Mouse (Mus musculus) embryonic facial prominence, embryonic 14.5 days (tissue): ENCODE measurements around the gene Crybb1. TPM values are rescaled to one million over a fixed set of nuclear protein-coding genes. Genes with fewer than 3 reads are reported as not detected.

Source experiments
- ATAC-seq: fragments of 200-750 bp; cut with Nextera tagmentation; 2 replicates; pipeline ENCODE4 v1.8.0; 2017; ENCODE audit warnings: low read depth, moderate number of reproducible peaks, moderate TSS enrichment
- DNase-seq: peaks from one replicate; pipeline ENCODE4 v3.0.0-alpha.2; 2015; ENCODE audit warnings: low spot score
- H3K27ac ChIP-seq: fragments of 300-500 bp; sonication (generic); replicated peaks from 2 replicates; pipeline ENCODE4 v1.5.1; 2014; ENCODE audit warnings: low read depth, mild to moderate bottlenecking, low read length, moderate library complexity
- H3K27me3 ChIP-seq: fragments of 300-500 bp; sonication (generic); replicated peaks from 2 replicates; pipeline ENCODE4 v1.6.1; 2014; ENCODE audit warnings: low read length; ENCODE audit not compliant: control insufficient read depth, insufficient read depth
- H3K36me3 ChIP-seq: fragments of 300-500 bp; sonication (generic); 2 replicates; pipeline ENCODE4 v1.6.1; 2014; ENCODE audit warnings: low read length, mixed read lengths; ENCODE audit not compliant: control insufficient read depth, insufficient read depth
- H3K4me1 ChIP-seq: fragments of 300-500 bp; sonication (generic); 2 replicates; pipeline ENCODE4 v1.6.1; 2014; ENCODE audit warnings: antibody characterized with exemption, low read length; ENCODE audit not compliant: control insufficient read depth, insufficient read depth
- H3K4me2 ChIP-seq: fragments of 300-500 bp; sonication (generic); 2 replicates; pipeline ENCODE4 v1.6.1; 2014; ENCODE audit warnings: low read depth, mild to moderate bottlenecking, low read length, moderate library complexity, mixed read lengths
- H3K4me3 ChIP-seq: fragments of 300-500 bp; sonication (generic); 2 replicates; pipeline ENCODE4 v1.5.1; 2014; ENCODE audit warnings: low read depth, mild to moderate bottlenecking, low read length
- H3K9ac ChIP-seq: fragments of 300-500 bp; sonication (generic); 2 replicates; pipeline ENCODE4 v1.6.1; 2014; ENCODE audit warnings: low read depth, mild to moderate bottlenecking, low read length, moderate library complexity, mixed read lengths
- H3K9me3 ChIP-seq: fragments of 300-500 bp; sonication (generic); 2 replicates; pipeline ENCODE4 v1.6.1; 2016; ENCODE audit warnings: low read length; ENCODE audit not compliant: control insufficient read depth
- whole genome bisulfite sequencing: fragments of 180-500 bp; shearing (Covaris S2); extraction: QIAGEN DNeasy Blood & Tissue Kit; methylation state at CpG from one replicate; pipeline ENCODE4 v1.1.7; 2014; 5-methylcytosine and 5-hydroxymethylcytosine counted together
- polyA plus RNA-seq: library from polyadenylated mRNA; unstranded; fragments of >200 nt; fragmentation: Nextera tagmentation; extraction: Ambion mirVana; gene quantifications from 2 replicates; pipeline ENCODE4 v1.2.1, GENCODE M21; 2014

Gene Crybb1
- polyA plus RNA-seq, 1 experiment from 2014 or later = 3.2 TPM

DNA sequence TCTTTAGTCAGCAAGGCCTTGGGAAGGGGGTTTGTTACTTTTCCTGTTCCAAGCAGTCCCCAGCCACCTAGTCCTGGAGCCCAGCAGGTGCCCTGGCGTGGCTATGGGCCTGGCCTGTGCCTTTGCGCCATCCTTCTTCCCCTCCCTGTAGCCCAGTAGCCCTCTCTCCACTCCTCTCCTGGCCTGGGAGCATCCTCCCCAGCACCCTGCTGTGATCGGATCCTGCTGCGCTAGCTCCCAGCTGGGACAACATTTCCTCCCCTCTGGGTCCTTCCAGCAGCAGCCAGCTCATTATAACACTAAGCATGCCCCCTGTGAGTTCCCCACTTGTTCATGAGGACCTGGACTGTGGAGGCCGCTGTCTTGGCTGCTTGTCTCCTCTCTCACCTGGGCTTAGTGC, 50.2 kb downstream of the Crybb1 start:
- H3K4me2 ChIP-seq = no peak overlapping the region
- H3K27me3 ChIP-seq = no peaks in the 10 kb centered on the region
- ATAC-seq = no peak
- H3K9ac ChIP-seq = no peak overlapping the region
- no peaks in the 10 kb centered on the region for H3K9me3 ChIP-seq
- DNase-seq = no peak
- H3K27ac ChIP-seq = no peak overlapping the region
- WGBS = 66% methylated on average over 5 of the region's 5 CpGs
- H3K4me3 ChIP-seq = no peak overlapping the region
- peaks cover 37% of the 10 kb centered on the region for H3K36me3 ChIP-seq
- no peaks in the 10 kb centered on the region for H3K4me1 ChIP-seq

GRCm38 (mm10) chr5:112313222-112313885, 57.7 kb downstream of the Crybb1 start:
- no peak overlapping the region for H3K4me2 ChIP-seq
- H3K27me3 ChIP-seq = no peaks in the 10 kb centered on the region
- 81% methylated on average over 11 of the region's 11 CpGs for WGBS
- H3K9me3 ChIP-seq = no peaks in the 10 kb centered on the region
- H3K9ac ChIP-seq = no peak overlapping the region
- no peaks in the 10 kb centered on the region for H3K4me1 ChIP-seq
- H3K36me3 ChIP-seq = peaks cover 65% of the 10 kb centered on the region
- ATAC-seq = no peak; the same call in 1 of the 2 replicates
- no peak overlapping the region for H3K27ac ChIP-seq
- DNase-seq = no peak
- no peak overlapping the region for H3K4me3 ChIP-seq

- Histone ChIP-seq H3K27me3 (no peaks in the 10 kb centered on the region), H3K9me3 (no peaks in the 10 kb centered on the region), H3K9ac (no peak overlapping the region), H3K27ac (no peak overlapping the region), H3K4me1 (no peaks in the 10 kb centered on the region), H3K36me3 (peaks cover 36% of the 10 kb centered on the region; the same call in 1 of the 2 replicates), H3K4me3 (no peak overlapping the region), H3K4me2 (no peak overlapping the region)
- no peak for DNase-seq
- WGBS = 83% methylated on average over 5 of the region's 5 CpGs
- no peak for ATAC-seq
These were observed 60.9 kb downstream of the Crybb1 start for GRCm38 (mm10) chr5:112316468-112316867.

- DNase-seq (peak; percentile 19), ATAC-seq (no peak)
- Histone ChIP-seq H3K4me1 (no peaks in the 10 kb centered on the region), H3K27ac (no peak overlapping the region), H3K9me3 (no peaks in the 10 kb centered on the region), H3K9ac (no peak overlapping the region), H3K4me3 (no peak overlapping the region), H3K36me3 (peaks cover 30% of the 10 kb centered on the region; the same call in 1 of the 2 replicates), H3K4me2 (no peak overlapping the region), H3K27me3 (no peaks in the 10 kb centered on the region)
- 56% methylated on average over 5 of the region's 5 CpGs for WGBS
These were observed 61.7 kb downstream of the Crybb1 start for GRCm38 (mm10) chr5:112317328-112317727.

Other genes with a start within 250 kb of the Crybb1 start
- gene Cryba4, start 3.3 kb upstream of the Crybb1 start, polyA plus RNA-seq = 2.7 and 2.8 TPM in 2 replicates
- gene Tpst2, start 20.9 kb downstream of the Crybb1 start, polyA plus RNA-seq = 46.9 and 50.6 TPM in 2 replicates
- 23.1 and 23.2 TPM in 2 replicates for gene Tfip11, start 70.5 kb downstream of the Crybb1 start, polyA plus RNA-seq
- 30.3 and 34.3 TPM in 2 replicates for gene Srrd, start 87.2 kb downstream of the Crybb1 start, polyA plus RNA-seq
- 31.1 and 31.6 TPM in 2 replicates for gene Hps4, start 87.3 kb downstream of the Crybb1 start, polyA plus RNA-seq
- gene Gm6583, start 100.2 kb downstream of the Crybb1 start, polyA plus RNA-seq = 0.09 and 0.13 TPM in 2 replicates
- 18.2 and 20.3 TPM in 2 replicates for gene Asphd2, start 139.1 kb downstream of the Crybb1 start, polyA plus RNA-seq
- not detected in 2 replicates for gene Gm6588, start 193.6 kb downstream of the Crybb1 start, polyA plus RNA-seq